Comparison of ENCODE assay signal across 19 mouse cellular contexts in genomic region chr12:102251985-102252384, GRCm38 (mm10). TPM values are rescaled to one million over a fixed set of nuclear protein-coding genes. Genes with fewer than 3 reads are reported as not detected.
DNase-seq lines count a peak whose midpoint lies in the region; ATAC-seq and TF ChIP-seq lines count a peak whose summit lies in the region.
"Had no signal": no experiment of that assay in that cellular context is flagged by ENCODE, and none has a peak within 500 bp of the region (broad histone marks: within the 10 kb centered on the region; RNA-seq: fewer than 3 reads in every experiment).

No protein-coding gene starts in this region.

- no peak overlapping the region for H3K4me3 ChIP-seq in liver, adult 2 months (ENCODE audit: insufficient read depth, low read depth, low read length)
- H3K4me3 ChIP-seq in liver, embryonic 12.5 days = no peak overlapping the region
- H3K4me3 ChIP-seq: embryonic facial prominence, embryonic 10.5 days; erythroblast, embryonic 14.5 days; heart, embryonic 13.5 days; hindbrain, embryonic 15.5 days; kidney, embryonic 15.5 days; megakaryocyte, embryonic 14.5 days had no signal

- TF ChIP-seq CTCF in liver, adult 2 months (IDR thresholded peaks at IDR 0.05; ENCODE audit: low read depth, low read length) = peak; percentile 11; the same call in 1 of the 2 replicates

- no peak for TF ChIP-seq POLR2A in liver, adult 2 months (IDR thresholded peaks at IDR 0.05; ENCODE audit: extremely low read depth, insufficient read depth, low read length)

- no peaks in the 10 kb centered on the region; the same call in 1 of the 2 replicates for H3K27me3 ChIP-seq in liver, adult 2 months (ENCODE audit: control insufficient read depth, insufficient read depth, low read length)
- H3K27me3 ChIP-seq in liver, embryonic 12.5 days (replicated peaks) = no peaks in the 10 kb centered on the region
- H3K27me3 ChIP-seq: heart, embryonic 13.5 days; hindbrain, embryonic 15.5 days; kidney, embryonic 15.5 days had no signal

- WGBS in liver, adult 2 months = 67% methylated on average over 3 of the region's 3 CpGs
- 59% methylated on average over 3 of the region's 3 CpGs for WGBS in liver, embryonic 12.5 days (ENCODE audit: insufficient replicate concordance)

- no peak overlapping the region for H3K4me2 ChIP-seq in liver, embryonic 12.5 days
- H3K4me2 ChIP-seq: heart, embryonic 13.5 days; hindbrain, embryonic 15.5 days; kidney, embryonic 15.5 days had no signal

- no peaks in the 10 kb centered on the region; the same call in 1 of the 2 replicates for H3K4me1 ChIP-seq in liver, adult 2 months (ENCODE audit: control insufficient read depth, insufficient read depth, low read length)
- H3K4me1 ChIP-seq in liver, embryonic 12.5 days = 0 out of 2 replicates have a peak, but pooled peaks cover 3% of the 10 kb centered on the region
- H3K4me1 ChIP-seq: embryonic facial prominence, embryonic 10.5 days; heart, embryonic 13.5 days; kidney, embryonic 15.5 days had no signal

- H3K27ac ChIP-seq in liver, adult 2 months (replicated peaks; ENCODE audit: insufficient read depth, low read depth, low read length) = no peak overlapping the region
- no peak overlapping the region for H3K27ac ChIP-seq in liver, embryonic 12.5 days
- H3K27ac ChIP-seq: embryonic facial prominence, embryonic 10.5 days; heart, embryonic 13.5 days; hindbrain, embryonic 15.5 days; kidney, embryonic 15.5 days had no signal

- H3K36me3 ChIP-seq in liver, adult 2 months (ENCODE audit: control insufficient read depth, insufficient read depth, low read length) = no peaks in the 10 kb centered on the region
- H3K36me3 ChIP-seq in liver, embryonic 12.5 days = no peaks in the 10 kb centered on the region
- H3K36me3 ChIP-seq: embryonic facial prominence, embryonic 10.5 days; heart, embryonic 13.5 days; hindbrain, embryonic 15.5 days; kidney, embryonic 15.5 days had no signal

- H3K79me2 ChIP-seq in liver, adult 2 months (ENCODE audit: control insufficient read depth, insufficient read depth, low read length) = no peaks in the 10 kb centered on the region

- no peak for DNase-seq in frontal cortex, postnatal 10 days (ENCODE audit: low spot score in 2 of 2)
- DNase-seq in heart, postnatal 4 days = peak; percentile 44
- DNase-seq in heart, adult 8-10 months (ENCODE audit: low spot score) = no peak
- no peak for DNase-seq in liver, adult 2 months (ENCODE audit: extremely low read depth, low read depth, low spot score)
- peak; percentile 10 for DNase-seq in 3T3-L1 (ENCODE audit: low read depth, low spot score)
- DNase-seq in adrenal gland, adult 8-10 months = no peak
- DNase-seq: cerebellum, adult 11 months; cerebellum, postnatal 36 days; liver; thymus, postnatal 4 days had no signal

- H3K9me3 ChIP-seq in liver, embryonic 12.5 days (replicated peaks) = no peaks in the 10 kb centered on the region
- H3K9me3 ChIP-seq: embryonic facial prominence, embryonic 10.5 days; heart, embryonic 13.5 days; hindbrain, embryonic 15.5 days; kidney, embryonic 15.5 days; megakaryocyte, embryonic 14.5 days had no signal

- H3K9ac ChIP-seq in liver, adult 2 months (ENCODE audit: low read depth, low read length) = no peak overlapping the region
- H3K9ac ChIP-seq in liver, embryonic 12.5 days = no peak overlapping the region
- H3K9ac ChIP-seq: heart, embryonic 13.5 days; hindbrain, embryonic 15.5 days; kidney, embryonic 15.5 days had no signal

- peak; percentile 35 for ATAC-seq in frontal cortex, adult (ENCODE audit: low TSS enrichment)
- ATAC-seq in liver, embryonic 12.5 days = no peak
- ATAC-seq: midbrain, embryonic 16.5 days had no signal

RNA-seq across cellular contexts. Expression of gene Rin3, which starts 30.9 kb away (rescaled TPM):
- 10 to 100 TPM; 21.1 to 21.5 TPM for total RNA-seq in heart, postnatal 4 days (2021)
- 10 to 100 TPM; 12.2 to 18.8 (median 17.0) TPM for total RNA-seq in heart, adult 8-10 months (2022)
- total RNA-seq in liver, adult 2 months (2014; rRNA removed) = 4.9 and 9.2 TPM in 2 replicates
- 8.4 and 12.0 TPM in 2 replicates for polyA plus RNA-seq in liver, adult 2 months (2012; rRNA removed)
- polyA plus RNA-seq in liver, embryonic 12.5 days (2016; fragmentation: Nextera tagmentation; extraction: Ambion mirVana) = 5.8 and 10.3 TPM in 2 replicates
- 10 to 100 TPM; 11.3 to 18.2 (median 14.0) TPM for total RNA-seq in adrenal gland, adult 8-10 months (2022)

Comparison
In these comparisons a context has a peak if more than half of its experiments do, and no peak if none do; other contexts are left out.
1. DNase-seq: peak in heart, postnatal 4 days (single experiment) and 3T3-L1 (single experiment); none in frontal cortex, postnatal 10 days (0 of 2), heart, adult 8-10 months (single experiment), liver, adult 2 months (single experiment) and adrenal gland, adult 8-10 months (single experiment).